Mouse (Mus musculus) neural tube, embryonic 14.5 days (tissue): ENCODE data around the gene Ogg1. TPM values are rescaled to one million over a fixed set of nuclear protein-coding genes. Genes with fewer than 3 reads are reported as not detected.

ENCODE experiments used
- ATAC-seq: fragments of 200-750 bp; cut with Nextera tagmentation; 2 replicates; pipeline ENCODE4 v1.8.0; 2017; ENCODE audit warnings: low read depth, mild to moderate bottlenecking, moderate TSS enrichment, moderate library complexity
- H3K27ac ChIP-seq: fragments of 300-500 bp; sonication (generic); 2 replicates; pipeline ENCODE4 v1.5.1; 2014; ENCODE audit warnings: low read depth, mild to moderate bottlenecking, control low read depth, low read length, moderate library complexity, mixed read lengths
- H3K27me3 ChIP-seq: fragments of 300-500 bp; sonication (generic); 2 replicates; pipeline ENCODE4 v1.6.1; 2014; ENCODE audit warnings: low read length; ENCODE audit not compliant: control insufficient read depth, insufficient read depth
- H3K36me3 ChIP-seq: fragments of 300-500 bp; sonication (generic); 2 replicates; pipeline ENCODE4 v1.6.1; 2014; ENCODE audit warnings: low read length, mixed read lengths; ENCODE audit not compliant: control insufficient read depth, insufficient read depth
- H3K4me1 ChIP-seq: fragments of 300-500 bp; sonication (generic); 2 replicates; pipeline ENCODE4 v1.6.1; 2014; ENCODE audit warnings: low read length; ENCODE audit not compliant: control insufficient read depth, insufficient read depth
- H3K4me2 ChIP-seq: fragments of 300-500 bp; sonication (generic); 2 replicates; pipeline ENCODE4 v1.6.1; 2014; ENCODE audit warnings: mild to moderate bottlenecking, low read depth, low read length, control low read depth
- H3K4me3 ChIP-seq: fragments of 300-500 bp; sonication (generic); 2 replicates; pipeline ENCODE4 v1.5.1; 2014; ENCODE audit warnings: low read depth, low read length, control low read depth, mixed read lengths
- H3K9ac ChIP-seq: fragments of 300-500 bp; sonication (generic); replicated peaks from 2 replicates; pipeline ENCODE4 v1.6.1; 2014; ENCODE audit warnings: low read depth, mild to moderate bottlenecking, control low read depth, low read length, mixed read lengths
- H3K9me3 ChIP-seq: fragments of 300-500 bp; sonication (generic); 2 replicates; pipeline ENCODE4 v1.6.1; 2016; ENCODE audit warnings: low read length; ENCODE audit not compliant: control insufficient read depth
- WGBS: fragments of 180-500 bp; shearing (Covaris S2); extraction: QIAGEN DNeasy Blood & Tissue Kit; methylation state at CpG from one replicate; pipeline ENCODE4 v1.1.7; 2014; 5-methylcytosine and 5-hydroxymethylcytosine counted together
- polyA plus RNA-seq: library from polyadenylated mRNA; unstranded; fragments of >200 nt; fragmentation: Nextera tagmentation; extraction: Ambion mirVana; gene quantifications from 2 replicates; pipeline ENCODE4 v1.2.1, GENCODE M21; 2014

Gene Ogg1
- polyA plus RNA-seq, 1 experiment from 2014 or later, result 8.9 TPM

DNA sequence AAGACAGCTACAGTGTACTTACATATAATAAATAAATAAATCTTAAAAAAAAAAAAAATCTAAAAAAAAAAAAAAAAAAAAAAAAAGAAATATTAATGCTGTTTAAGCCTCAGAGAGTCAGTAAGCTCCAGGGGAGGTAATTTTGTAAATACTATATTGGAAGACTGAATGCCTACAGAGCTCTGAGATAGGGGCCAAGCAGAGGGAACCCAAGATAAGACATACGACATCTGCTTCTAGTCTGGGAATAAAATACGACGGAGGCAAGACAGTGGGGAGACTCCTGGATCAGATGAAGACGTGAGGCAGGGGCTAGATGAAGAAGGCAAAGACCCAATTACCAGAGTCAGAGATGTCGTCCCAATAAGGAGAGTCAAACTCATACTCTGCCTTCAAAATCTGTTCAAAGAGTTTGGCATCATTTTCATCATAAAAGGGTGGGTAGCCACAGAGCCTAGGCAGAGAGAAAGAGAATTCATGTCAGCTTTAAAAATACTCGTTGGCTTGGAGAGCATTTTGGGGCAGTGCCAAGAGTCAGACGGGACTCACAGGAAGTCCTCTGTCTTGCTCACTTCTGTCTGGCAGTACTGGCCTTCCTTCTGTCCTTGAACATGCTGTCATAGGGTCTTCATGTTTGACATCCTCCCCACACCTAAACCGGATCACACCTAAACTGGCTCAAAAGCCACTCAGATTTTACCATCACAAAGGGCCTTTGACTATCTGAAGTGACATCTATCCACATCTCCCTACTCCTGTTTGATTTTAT, 10.3 kb downstream of the Ogg1 start:
- Histone ChIP-seq H3K27me3 (no peaks in the 10 kb centered on the region), H3K36me3 (peaks cover 39% of the 10 kb centered on the region), H3K9ac (no peak overlapping the region), H3K4me2 (no peak overlapping the region), H3K4me1 (peaks cover 6% of the 10 kb centered on the region; the same call in 1 of the 2 replicates), H3K27ac (no peak overlapping the region), H3K4me3 (no peak overlapping the region), H3K9me3 (no peaks in the 10 kb centered on the region)
- WGBS, result 66% methylated on average over 8 of the region's 8 CpGs
- ATAC-seq, result no peak

- H3K9me3 ChIP-seq, result no peaks in the 10 kb centered on the region
- no peaks in the 10 kb centered on the region for H3K27me3 ChIP-seq
- no peak overlapping the region for H3K27ac ChIP-seq
- WGBS, result 84% methylated on average over 6 of the region's 6 CpGs
- H3K4me1 ChIP-seq, result peaks cover 12% of the 10 kb centered on the region; the same call in 1 of the 2 replicates
- ATAC-seq, result no peak
- H3K36me3 ChIP-seq, result peaks cover 18% of the 10 kb centered on the region
- H3K9ac ChIP-seq, result no peak overlapping the region
- peak overlapping the region; percentile 9; the same call in 1 of the 2 replicates for H3K4me3 ChIP-seq
- H3K4me2 ChIP-seq, result no peak overlapping the region
Measured at GRCm38 (mm10) chr6:113341574-113341973, 14.8 kb downstream of the Ogg1 start.

- H3K27me3 ChIP-seq, result no peaks in the 10 kb centered on the region
- 43% methylated on average over 4 of the region's 7 CpGs for WGBS
- H3K4me1 ChIP-seq, result peaks cover 12% of the 10 kb centered on the region; the same call in 1 of the 2 replicates
- H3K4me2 ChIP-seq, result peak overlapping the region; percentile 62
- no peaks in the 10 kb centered on the region for H3K9me3 ChIP-seq
- H3K27ac ChIP-seq, result no peak overlapping the region
- ATAC-seq, result no peak
- no peak overlapping the region; the same call in 1 of the 2 replicates for H3K9ac ChIP-seq
- H3K36me3 ChIP-seq, result peaks cover 18% of the 10 kb centered on the region
- H3K4me3 ChIP-seq, result no peak overlapping the region
Measured at GRCm38 (mm10) chr6:113342297-113342696, 15.5 kb downstream of the Ogg1 start.

- H3K4me1 ChIP-seq, result peaks cover 12% of the 10 kb centered on the region; the same call in 1 of the 2 replicates
- H3K4me3 ChIP-seq, result peak within 1 kb of the TSS; percentile 45
- peaks cover 13% of the 10 kb centered on the region for H3K36me3 ChIP-seq
- 16% methylated on average over 32 of the region's 32 CpGs for WGBS
- H3K27me3 ChIP-seq, result no peaks in the 10 kb centered on the region
- H3K4me2 ChIP-seq, result peak within 1 kb of the TSS; percentile 62
- no peaks in the 10 kb centered on the region for H3K9me3 ChIP-seq
- H3K27ac ChIP-seq, result 0 out of 2 replicates have a peak within 1 kb of the TSS, but pooled peaks have one; percentile 16
- peak; percentile 85 for ATAC-seq
- H3K9ac ChIP-seq, result peak within 1 kb of the TSS; percentile 72
Measured at GRCm38 (mm10) chr6:113343177-113344092, 16.7 kb downstream of the Ogg1 start, which contains the start of gene Camk1. Camk1 (minus strand) TSS chr6:113343984.

DNA sequence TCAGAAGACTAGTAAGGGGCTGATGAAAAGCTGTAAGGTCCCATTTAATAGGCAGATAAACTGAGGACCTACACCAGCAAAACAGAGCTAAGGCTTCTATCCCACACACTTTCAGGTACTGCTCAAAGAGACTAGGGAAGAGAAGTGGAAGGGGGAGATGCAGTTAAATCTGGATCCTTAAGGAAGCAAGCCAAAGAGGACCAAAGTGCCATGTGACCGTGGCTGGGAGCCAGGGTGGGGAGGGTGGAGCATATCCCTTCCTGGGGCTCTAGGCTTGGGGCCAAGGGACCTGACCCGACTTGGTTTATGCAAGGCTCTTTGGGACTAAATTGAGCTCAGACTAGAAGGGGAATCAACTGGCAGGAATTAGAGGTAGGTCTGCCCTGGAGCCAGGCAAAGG, 17.5 kb downstream of the Ogg1 start:
- Histone ChIP-seq H3K4me1 (peaks cover 12% of the 10 kb centered on the region; the same call in 1 of the 2 replicates), H3K9me3 (no peaks in the 10 kb centered on the region), H3K4me3 (no peak overlapping the region), H3K27me3 (no peaks in the 10 kb centered on the region), H3K27ac (no peak overlapping the region), H3K9ac (no peak overlapping the region), H3K4me2 (peak overlapping the region; percentile 62; the same call in 1 of the 2 replicates), H3K36me3 (peaks cover 5% of the 10 kb centered on the region; the same call in 1 of the 2 replicates)
- ATAC-seq, result peak; percentile 40; the same call in 1 of the 2 replicates
- 55% methylated on average over 2 of the region's 2 CpGs for WGBS

DNA sequence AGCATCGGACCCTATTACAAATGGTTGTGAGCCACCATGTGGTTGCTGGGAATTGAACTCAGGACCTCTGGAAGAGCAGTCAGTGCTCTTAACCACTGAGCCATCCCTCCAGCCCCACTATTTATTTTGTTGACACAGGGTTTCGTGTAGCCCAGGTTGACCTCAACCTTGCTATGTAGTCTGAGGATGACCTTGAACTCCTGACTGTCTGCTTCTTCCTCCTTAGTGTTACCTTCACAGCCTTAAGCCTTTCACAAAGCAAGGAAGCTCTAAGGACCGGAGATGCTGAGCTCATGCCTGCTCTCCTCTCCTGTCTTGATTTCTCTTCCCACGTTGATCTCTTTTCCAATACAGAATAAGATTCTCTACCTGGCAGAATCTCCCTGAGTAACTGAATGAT, 20.1 kb downstream of the Ogg1 start:
- 81% methylated on average over 4 of the region's 4 CpGs for WGBS
- H3K4me3 ChIP-seq, result no peak overlapping the region
- no peak for ATAC-seq
- peaks cover 6% of the 10 kb centered on the region; the same call in 1 of the 2 replicates for H3K4me1 ChIP-seq
- no peak overlapping the region for H3K9ac ChIP-seq
- H3K36me3 ChIP-seq, result no peaks in the 10 kb centered on the region
- H3K27ac ChIP-seq, result no peak overlapping the region
- no peak overlapping the region for H3K4me2 ChIP-seq
- H3K27me3 ChIP-seq, result no peaks in the 10 kb centered on the region
- H3K9me3 ChIP-seq, result no peaks in the 10 kb centered on the region

- Histone ChIP-seq H3K9me3 (no peaks in the 10 kb centered on the region), H3K9ac (no peak overlapping the region), H3K4me3 (no peak overlapping the region), H3K27ac (no peak overlapping the region), H3K27me3 (no peaks in the 10 kb centered on the region), H3K36me3 (no peaks in the 10 kb centered on the region), H3K4me2 (no peak overlapping the region), H3K4me1 (no peaks in the 10 kb centered on the region)
- no peak for ATAC-seq
Measured at GRCm38 (mm10) chr6:113350538-113350937, 23.8 kb downstream of the Ogg1 start.

GRCm38 (mm10) chr6:113351161-113351560, 24.4 kb downstream of the Ogg1 start:
- no peaks in the 10 kb centered on the region for H3K9me3 ChIP-seq
- H3K27me3 ChIP-seq, result no peaks in the 10 kb centered on the region
- no peak for ATAC-seq
- H3K4me2 ChIP-seq, result no peak overlapping the region
- no peaks in the 10 kb centered on the region for H3K4me1 ChIP-seq
- H3K9ac ChIP-seq, result no peak overlapping the region
- no peaks in the 10 kb centered on the region for H3K36me3 ChIP-seq
- WGBS, result 100% methylated on average over 1 of the region's 1 CpGs
- H3K4me3 ChIP-seq, result no peak overlapping the region
- no peak overlapping the region for H3K27ac ChIP-seq
